Mouse (Mus musculus): ENCODE measurements around the gene Gm9817.

DNA sequence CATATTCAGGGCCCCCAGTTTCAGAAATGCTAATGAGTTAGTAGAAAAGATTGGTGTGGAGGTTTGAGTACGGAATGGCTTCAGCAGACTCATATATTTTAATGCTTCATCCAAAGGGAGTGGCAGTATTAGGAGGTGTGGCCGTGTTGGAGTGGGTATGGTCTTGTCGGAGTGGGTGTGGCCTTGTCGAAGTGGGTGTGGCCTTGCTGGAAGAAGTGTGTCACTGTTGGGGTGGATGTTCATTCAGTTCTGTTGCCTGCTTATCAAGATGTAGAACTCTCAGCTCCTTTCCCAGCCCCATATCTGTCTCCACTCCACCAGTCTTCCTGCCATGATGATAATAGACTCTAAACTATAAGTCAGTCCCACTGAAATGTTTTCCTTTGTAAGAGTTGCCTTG, 13.5 kb upstream of the Gm9817 start:
- TF ChIP-seq CTCF (IDR thresholded peaks at IDR 0.05; ENCODE audit: control insufficient read depth, insufficient read depth, low read length) (no peak), POLR2A (IDR thresholded peaks at IDR 0.05; ENCODE audit: borderline replicate concordance, control insufficient read depth, low read depth, low read length) (no peak)

Measured in bone marrow, adult 2 months (tissue).